Mouse (Mus musculus): ENCODE results near the gene Six1. TPM values are rescaled to one million over a fixed set of nuclear protein-coding genes. Genes with fewer than 3 reads are reported as not detected.

Six1 gene
- polyA plus RNA-seq, 1 experiment from 2014 or later = 11.0 TPM

- ATAC-seq (ENCODE audit: low FRiP score) = no peak
- H3K27ac ChIP-seq = 0 out of 2 replicates have a peak overlapping the region, but pooled peaks have one; percentile 19
- no peak overlapping the region for H3K9ac ChIP-seq
- no peaks in the 10 kb centered on the region for H3K9me3 ChIP-seq
- no peaks in the 10 kb centered on the region for H3K36me3 ChIP-seq (replicated peaks)
- H3K27me3 ChIP-seq = peaks cover 84% of the 10 kb centered on the region
- peak overlapping the region; percentile 21 for H3K4me2 ChIP-seq
- WGBS = under 1% methylated on average over 41 of the region's 41 CpGs
- H3K4me1 ChIP-seq = peaks cover 17% of the 10 kb centered on the region
- H3K4me3 ChIP-seq (replicated peaks) = peak overlapping the region; percentile 14; the same call in 1 of the 2 replicates
Measured at GRCm38 (mm10) chr12:73038992-73039938, 14.4 kb downstream of the Six1 start.

- ATAC-seq (ENCODE audit: low FRiP score) = no peak
- Histone ChIP-seq H3K36me3 (replicated peaks) (no peaks in the 10 kb centered on the region), H3K9ac (no peak overlapping the region), H3K27ac (no peak overlapping the region), H3K4me3 (replicated peaks) (no peak overlapping the region), H3K27me3 (peaks cover 82% of the 10 kb centered on the region), H3K4me2 (no peak overlapping the region), H3K9me3 (no peaks in the 10 kb centered on the region), H3K4me1 (peaks cover 15% of the 10 kb centered on the region)
- WGBS = 1% methylated on average over 12 of the region's 12 CpGs
Measured at GRCm38 (mm10) chr12:73038441-73038991, 15.2 kb downstream of the Six1 start.

GRCm38 (mm10) chr12:73037385-73038160, 16.1 kb downstream of the Six1 start:
- Histone ChIP-seq H3K27ac (no peak overlapping the region), H3K4me2 (no peak overlapping the region), H3K9me3 (no peaks in the 10 kb centered on the region), H3K4me3 (replicated peaks) (no peak overlapping the region), H3K4me1 (peaks cover 15% of the 10 kb centered on the region), H3K9ac (no peak overlapping the region), H3K27me3 (peaks cover 82% of the 10 kb centered on the region), H3K36me3 (replicated peaks) (no peaks in the 10 kb centered on the region)
- 5% methylated on average over 7 of the region's 7 CpGs for WGBS
- ATAC-seq (ENCODE audit: low FRiP score) = no peak

GRCm38 (mm10) chr12:73034901-73035895, 18.5 kb downstream of the Six1 start:
- H3K4me3 ChIP-seq (replicated peaks) = 0 out of 2 replicates have a peak overlapping the region, but pooled peaks have one; percentile 13
- 0 out of 2 replicates have a peak overlapping the region, but pooled peaks have one; percentile 31 for H3K27ac ChIP-seq
- peaks cover 75% of the 10 kb centered on the region for H3K27me3 ChIP-seq
- peaks cover 15% of the 10 kb centered on the region for H3K4me1 ChIP-seq
- WGBS = 2% methylated on average over 41 of the region's 43 CpGs
- H3K4me2 ChIP-seq = peak overlapping the region; percentile 35
- H3K9me3 ChIP-seq = no peaks in the 10 kb centered on the region
- H3K9ac ChIP-seq = no peak overlapping the region
- no peak; the same call in 1 of the 2 replicates for ATAC-seq (ENCODE audit: low FRiP score)
- no peaks in the 10 kb centered on the region for H3K36me3 ChIP-seq (replicated peaks)

GRCm38 (mm10) chr12:73032665-73033064, 21.0 kb downstream of the Six1 start:
- ATAC-seq (ENCODE audit: low FRiP score) = no peak
- Histone ChIP-seq H3K27me3 (peaks cover 53% of the 10 kb centered on the region), H3K9ac (no peak overlapping the region), H3K4me3 (replicated peaks) (no peak overlapping the region), H3K9me3 (no peaks in the 10 kb centered on the region), H3K36me3 (replicated peaks) (no peaks in the 10 kb centered on the region), H3K27ac (no peak overlapping the region), H3K4me2 (no peak overlapping the region), H3K4me1 (peaks cover 12% of the 10 kb centered on the region)
- 71% methylated on average over 3 of the region's 3 CpGs for WGBS

- no peak overlapping the region for H3K4me2 ChIP-seq
- peaks cover 12% of the 10 kb centered on the region for H3K4me1 ChIP-seq
- no peaks in the 10 kb centered on the region for H3K36me3 ChIP-seq (replicated peaks)
- no peak overlapping the region for H3K27ac ChIP-seq
- peaks cover 45% of the 10 kb centered on the region for H3K27me3 ChIP-seq
- no peak for ATAC-seq (ENCODE audit: low FRiP score)
- H3K9me3 ChIP-seq = no peaks in the 10 kb centered on the region
- 60% methylated on average over 4 of the region's 4 CpGs for WGBS
- H3K4me3 ChIP-seq (replicated peaks) = no peak overlapping the region
- H3K9ac ChIP-seq = no peak overlapping the region
Measured at GRCm38 (mm10) chr12:73031315-73031714, 22.4 kb downstream of the Six1 start.

GRCm38 (mm10) chr12:73025490-73025889, 28.2 kb downstream of the Six1 start:
- H3K9ac ChIP-seq = no peak overlapping the region
- H3K9me3 ChIP-seq = no peaks in the 10 kb centered on the region
- H3K4me1 ChIP-seq = no peaks in the 10 kb centered on the region
- no peaks in the 10 kb centered on the region for H3K36me3 ChIP-seq (replicated peaks)
- WGBS = 84% methylated on average over 8 of the region's 8 CpGs
- no peak overlapping the region for H3K4me2 ChIP-seq
- peaks cover 5% of the 10 kb centered on the region; the same call in 1 of the 2 replicates for H3K27me3 ChIP-seq
- H3K4me3 ChIP-seq (replicated peaks) = no peak overlapping the region
- H3K27ac ChIP-seq = no peak overlapping the region
- no peak for ATAC-seq (ENCODE audit: low FRiP score)

- peaks cover 4% of the 10 kb centered on the region; the same call in 1 of the 2 replicates for H3K27me3 ChIP-seq
- H3K4me3 ChIP-seq (replicated peaks) = no peak overlapping the region
- H3K4me1 ChIP-seq = no peaks in the 10 kb centered on the region
- no peaks in the 10 kb centered on the region for H3K9me3 ChIP-seq
- 5% methylated on average over 4 of the region's 4 CpGs for WGBS
- no peaks in the 10 kb centered on the region for H3K36me3 ChIP-seq (replicated peaks)
- H3K27ac ChIP-seq = no peak overlapping the region
- ATAC-seq (ENCODE audit: low FRiP score) = no peak
- no peak overlapping the region for H3K9ac ChIP-seq
- no peak overlapping the region for H3K4me2 ChIP-seq
Measured at GRCm38 (mm10) chr12:73020941-73021340, 32.7 kb downstream of the Six1 start.

GRCm38 (mm10) chr12:73020422-73020821, 33.3 kb downstream of the Six1 start:
- Histone ChIP-seq H3K9ac (no peak overlapping the region), H3K36me3 (replicated peaks) (no peaks in the 10 kb centered on the region), H3K4me3 (replicated peaks) (no peak overlapping the region), H3K27ac (no peak overlapping the region), H3K4me2 (no peak overlapping the region), H3K9me3 (no peaks in the 10 kb centered on the region), H3K4me1 (no peaks in the 10 kb centered on the region), H3K27me3 (peaks cover 4% of the 10 kb centered on the region; the same call in 1 of the 2 replicates)
- ATAC-seq (ENCODE audit: low FRiP score) = no peak
- WGBS = 36% methylated on average over 3 of the region's 3 CpGs

GRCm38 (mm10) chr12:73018838-73019237, 34.8 kb downstream of the Six1 start:
- Histone ChIP-seq H3K4me2 (no peak overlapping the region), H3K4me1 (no peaks in the 10 kb centered on the region), H3K9ac (no peak overlapping the region), H3K27me3 (peaks cover 4% of the 10 kb centered on the region; the same call in 1 of the 2 replicates), H3K27ac (no peak overlapping the region), H3K36me3 (replicated peaks) (no peaks in the 10 kb centered on the region), H3K9me3 (no peaks in the 10 kb centered on the region), H3K4me3 (replicated peaks) (no peak overlapping the region)
- WGBS = 86% methylated on average over 4 of the region's 4 CpGs
- ATAC-seq (ENCODE audit: low FRiP score) = no peak

GRCm38 (mm10) chr12:73016171-73016570, 37.5 kb downstream of the Six1 start:
- no peak overlapping the region for H3K9ac ChIP-seq
- H3K9me3 ChIP-seq = no peaks in the 10 kb centered on the region
- no peak overlapping the region for H3K4me2 ChIP-seq
- ATAC-seq (ENCODE audit: low FRiP score) = no peak
- H3K27ac ChIP-seq = no peak overlapping the region
- H3K27me3 ChIP-seq = peaks cover 4% of the 10 kb centered on the region; the same call in 1 of the 2 replicates
- no peaks in the 10 kb centered on the region for H3K4me1 ChIP-seq
- WGBS = 82% methylated on average over 4 of the region's 4 CpGs
- H3K4me3 ChIP-seq (replicated peaks) = no peak overlapping the region
- no peaks in the 10 kb centered on the region for H3K36me3 ChIP-seq (replicated peaks)
